33 mouse cellular contexts compared by ENCODE assay signal in genomic region chr4:132718251-132718650, GRCm38 (mm10).
"Had no signal": no experiment of that assay in that cellular context is flagged by ENCODE, and none has a peak within 500 bp of the region (broad histone marks: within the 10 kb centered on the region; RNA-seq: fewer than 3 reads in every experiment).

No protein-coding gene starts in this region.

- H3K9ac ChIP-seq: heart, embryonic 12.5 days; heart, embryonic 13.5 days; heart, embryonic 15.5 days; hindbrain, embryonic 12.5 days; hindbrain, embryonic 13.5 days; hindbrain, embryonic 14.5 days; hindbrain, embryonic 15.5 days; intestine, embryonic 15.5 days; kidney, embryonic 15.5 days had no signal

- H3K27ac ChIP-seq: heart, embryonic 10.5 days; heart, embryonic 13.5 days; heart, embryonic 15.5 days; hindbrain, embryonic 10.5 days; hindbrain, embryonic 12.5 days; hindbrain, embryonic 13.5 days; hindbrain, embryonic 14.5 days; hindbrain, embryonic 15.5 days; hindbrain, postnatal 0 days; intestine, embryonic 15.5 days; kidney, embryonic 15.5 days; kidney, postnatal 0 days; layer of hippocampus, adult 2 months had no signal

- DNase-seq: heart, postnatal 10 days; heart, postnatal 14 days; heart, postnatal 4 days; kidney, adult 11 months; kidney, adult 18-20 months; kidney, adult 2 months; kidney, adult 8-10 months; kidney, adult 9 months; kidney, postnatal 10 days; kidney, postnatal 14 days; kidney, postnatal 36 days; kidney, postnatal 4 days; layer of hippocampus, adult 9-11 months; layer of hippocampus, postnatal 36 days had no signal

- ATAC-seq: hindbrain, embryonic 16.5 days; hindbrain, postnatal 0 days; inflammation-experienced regulatory T-cells, adult 6 months; intestine, embryonic 15.5 days; intestine, embryonic 16.5 days; intestine, postnatal 0 days had no signal

- H3K4me3 ChIP-seq: heart, embryonic 10.5 days; heart, embryonic 12.5 days; heart, embryonic 13.5 days; heart, embryonic 15.5 days; hindbrain, embryonic 10.5 days; hindbrain, embryonic 12.5 days; hindbrain, embryonic 13.5 days; hindbrain, embryonic 15.5 days; intestine, embryonic 15.5 days; kidney, embryonic 15.5 days; layer of hippocampus, adult 2 months had no signal

- H3K27me3 ChIP-seq: heart, embryonic 12.5 days; heart, embryonic 13.5 days; heart, embryonic 15.5 days; hindbrain, embryonic 12.5 days; hindbrain, embryonic 13.5 days; hindbrain, embryonic 15.5 days; intestine, embryonic 15.5 days; kidney, embryonic 15.5 days had no signal

- H3K9me3 ChIP-seq: heart, embryonic 10.5 days; heart, embryonic 12.5 days; heart, embryonic 13.5 days; heart, embryonic 15.5 days; hindbrain, embryonic 10.5 days; hindbrain, embryonic 12.5 days; hindbrain, embryonic 13.5 days; hindbrain, embryonic 15.5 days; intestine, embryonic 15.5 days; kidney, embryonic 15.5 days had no signal

- H3K4me1 ChIP-seq: heart, embryonic 10.5 days; heart, embryonic 12.5 days; heart, embryonic 13.5 days; heart, embryonic 15.5 days; hindbrain, embryonic 10.5 days; hindbrain, embryonic 12.5 days; hindbrain, embryonic 13.5 days; hindbrain, embryonic 15.5 days; intestine, embryonic 15.5 days; kidney, embryonic 15.5 days had no signal

- H3K4me2 ChIP-seq: heart, embryonic 11.5 days; heart, embryonic 12.5 days; heart, embryonic 13.5 days; heart, embryonic 15.5 days; hindbrain, embryonic 12.5 days; hindbrain, embryonic 13.5 days; hindbrain, embryonic 14.5 days; hindbrain, embryonic 15.5 days; intestine, embryonic 15.5 days; kidney, embryonic 15.5 days had no signal
